Mouse (Mus musculus): ENCODE results near the gene Krt15. TPM values are rescaled to one million over a fixed set of nuclear protein-coding genes. Genes with fewer than 3 reads are reported as not detected.

Krt15 gene
- polyA plus RNA-seq, 1 experiment: 14.4 TPM

DNA sequence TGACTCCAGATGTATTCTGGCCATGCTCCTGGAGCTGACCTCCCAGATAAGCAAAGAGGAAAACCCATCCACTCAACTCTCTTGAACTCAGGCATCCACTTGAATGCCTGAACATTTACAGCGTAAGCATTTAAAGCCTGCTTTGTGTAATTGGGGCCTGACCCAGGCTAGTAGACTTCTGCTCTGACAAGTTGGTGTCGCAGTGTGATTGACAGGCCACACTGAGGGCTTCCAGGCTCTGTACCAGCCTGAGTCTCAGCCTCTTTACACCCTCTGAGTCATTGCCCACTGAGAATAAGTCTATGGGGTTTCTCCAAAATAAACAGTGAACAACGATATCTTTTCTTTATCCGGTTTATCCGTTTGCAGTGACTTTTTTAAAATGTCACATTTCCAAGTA, 15.4 kb downstream of the Krt15 start:
- no peak for DNase-seq (ENCODE audit: low read depth)
- TF ChIP-seq CTCF (IDR thresholded peaks at IDR 0.05; ENCODE audit: borderline replicate concordance, extremely low read depth, insufficient read depth, insufficient read length) (no peak), POLR2A (IDR thresholded peaks at IDR 0.05; ENCODE audit: borderline replicate concordance, extremely low read depth, insufficient read depth, insufficient read length, poor library complexity, severe bottlenecking) (no peak)

DNA sequence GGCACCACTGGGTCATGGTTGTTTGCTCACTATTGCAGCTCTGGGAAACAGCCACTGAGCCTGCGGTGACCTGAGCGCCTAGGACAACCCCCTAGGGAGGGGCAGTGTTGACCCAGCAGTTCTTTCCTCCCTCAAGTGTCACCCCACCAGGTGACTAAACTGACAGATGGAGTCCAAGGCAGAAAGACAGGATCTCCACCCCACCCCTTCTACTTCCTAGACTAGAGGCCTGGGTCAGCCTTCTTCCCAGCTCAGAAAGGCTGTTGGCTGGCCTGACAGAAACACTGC, 22.0 kb downstream of the Krt15 start:
- DNase-seq (ENCODE audit: low read depth): no peak
- TF ChIP-seq CTCF (IDR thresholded peaks at IDR 0.05; ENCODE audit: borderline replicate concordance, extremely low read depth, insufficient read depth, insufficient read length) (no peak), POLR2A (IDR thresholded peaks at IDR 0.05; ENCODE audit: borderline replicate concordance, extremely low read depth, insufficient read depth, insufficient read length, poor library complexity, severe bottlenecking) (no peak)

DNA sequence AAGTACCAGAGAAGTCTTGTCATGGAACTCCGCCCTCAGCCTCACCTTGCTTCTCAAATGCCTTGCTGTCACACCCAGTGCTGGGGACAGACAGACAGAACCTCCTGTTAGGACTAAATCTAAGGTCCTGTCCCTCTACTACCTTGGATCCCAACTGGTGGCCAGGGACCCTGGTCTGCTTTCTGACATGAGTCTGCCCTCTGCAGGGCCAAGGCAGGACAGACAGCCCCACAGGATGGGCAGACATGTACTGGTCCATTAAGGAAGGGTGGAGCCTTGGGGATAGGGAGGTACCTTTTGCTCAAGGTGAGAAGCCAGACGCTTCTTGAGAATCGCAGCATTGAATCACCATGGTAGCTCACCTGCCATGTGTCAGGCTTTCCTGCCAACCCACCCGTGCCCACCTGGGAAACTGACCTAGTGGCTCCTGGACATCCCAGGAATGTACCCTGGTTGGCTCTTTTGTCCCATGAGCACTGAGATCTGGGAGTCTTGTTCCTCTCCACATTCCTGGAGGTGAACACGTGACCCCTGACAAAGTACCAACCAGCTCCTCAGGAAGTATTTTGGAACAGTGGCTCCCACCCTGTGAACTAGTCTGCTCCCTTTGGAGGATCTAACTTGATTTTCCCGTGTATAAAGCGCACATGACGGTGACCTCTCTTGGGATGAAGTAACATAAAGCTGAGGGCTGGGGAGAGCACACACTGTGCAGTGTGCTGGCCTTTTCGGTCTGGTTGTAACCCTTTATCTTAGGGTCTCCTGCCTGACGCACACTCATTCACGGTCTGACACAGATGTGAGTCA, 22.6 kb downstream of the Krt15 start:
- TF ChIP-seq POLR2A (IDR thresholded peaks at IDR 0.05; ENCODE audit: borderline replicate concordance, extremely low read depth, insufficient read depth, insufficient read length, poor library complexity, severe bottlenecking) (no peak), CTCF (IDR thresholded peaks at IDR 0.05; ENCODE audit: borderline replicate concordance, extremely low read depth, insufficient read depth, insufficient read length) (no peak)
- DNase-seq (ENCODE audit: low read depth): no peak

- no peak for TF ChIP-seq POLR2A (IDR thresholded peaks at IDR 0.05; ENCODE audit: borderline replicate concordance, extremely low read depth, insufficient read depth, insufficient read length, poor library complexity, severe bottlenecking)
- TF ChIP-seq CTCF (IDR thresholded peaks at IDR 0.05; ENCODE audit: borderline replicate concordance, extremely low read depth, insufficient read depth, insufficient read length): no peak
Measured at GRCm38 (mm10) chr11:100105576-100106122, 30.1 kb downstream of the Krt15 start, which contains the start of gene Krt36. Gene Krt36, minus strand, starts transcription at chr11:100105626.

GRCm38 (mm10) chr11:100102693-100103429, 32.9 kb downstream of the Krt15 start:
- TF ChIP-seq POLR2A (IDR thresholded peaks at IDR 0.05; ENCODE audit: borderline replicate concordance, extremely low read depth, insufficient read depth, insufficient read length, poor library complexity, severe bottlenecking) (no peak), CTCF (IDR thresholded peaks at IDR 0.05; ENCODE audit: borderline replicate concordance, extremely low read depth, insufficient read depth, insufficient read length) (no peak)
- DNase-seq (ENCODE audit: low read depth): peak; percentile 1

More at GRCm38 (mm10) chr11:100105576-100106122, 30.1 kb downstream of the Krt15 start, which contains the start of gene Krt36:
- no peak for DNase-seq (ENCODE audit: low read depth)

GRCm38 (mm10) chr11:100100391-100100790, 35.3 kb downstream of the Krt15 start:
- TF ChIP-seq CTCF (IDR thresholded peaks at IDR 0.05; ENCODE audit: borderline replicate concordance, extremely low read depth, insufficient read depth, insufficient read length) (no peak), POLR2A (IDR thresholded peaks at IDR 0.05; ENCODE audit: borderline replicate concordance, extremely low read depth, insufficient read depth, insufficient read length, poor library complexity, severe bottlenecking) (no peak)
- DNase-seq (ENCODE audit: low read depth): no peak

DNA sequence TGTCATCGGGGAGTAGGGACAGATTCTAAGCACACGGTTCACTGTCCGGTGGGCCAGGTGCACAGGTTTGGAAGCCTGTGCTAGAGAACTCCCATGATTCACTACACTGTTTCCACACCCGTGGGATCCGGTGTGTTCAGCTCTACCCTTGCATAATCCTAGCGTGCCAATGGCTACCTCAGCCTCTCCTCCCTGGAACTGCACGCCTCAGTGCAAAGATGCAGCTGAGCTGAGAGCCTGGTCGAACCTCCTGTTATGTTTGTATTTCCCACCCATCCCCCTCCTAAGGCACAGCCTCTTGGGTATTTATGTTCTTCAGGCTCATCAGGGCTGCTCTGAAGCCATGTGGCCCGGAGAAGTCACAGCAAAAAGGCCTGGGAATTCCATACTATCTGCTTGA, 37.9 kb downstream of the Krt15 start:
- no peak for DNase-seq (ENCODE audit: low read depth)
- TF ChIP-seq CTCF (IDR thresholded peaks at IDR 0.05; ENCODE audit: borderline replicate concordance, extremely low read depth, insufficient read depth, insufficient read length) (no peak), POLR2A (IDR thresholded peaks at IDR 0.05; ENCODE audit: borderline replicate concordance, extremely low read depth, insufficient read depth, insufficient read length, poor library complexity, severe bottlenecking) (no peak)

DNA sequence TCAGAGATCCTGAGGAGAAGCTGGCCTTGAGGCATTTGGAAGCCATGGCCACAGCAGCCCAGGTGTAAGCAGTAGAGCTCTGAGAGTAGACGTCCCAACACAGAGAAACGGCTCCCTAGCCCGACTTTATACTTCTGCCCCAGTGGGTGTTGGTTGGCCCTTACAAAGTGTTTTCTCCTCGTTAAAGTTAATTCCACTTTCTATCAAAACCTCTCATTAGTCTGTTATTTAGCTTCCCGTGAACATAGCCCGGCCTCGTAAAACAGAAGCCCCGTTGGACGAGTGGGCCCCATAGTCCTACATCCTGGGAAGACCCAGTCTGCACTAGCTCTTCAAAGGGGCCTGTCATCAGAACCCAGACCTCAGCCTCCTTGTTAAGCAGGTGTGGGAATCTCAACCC, 39.6 kb downstream of the Krt15 start, which contains the start of gene Krt35:
Gene Krt35, minus strand, starts transcription at position 101 of the 400 bp plus-strand sequence.
- DNase-seq (ENCODE audit: low read depth): no peak
- TF ChIP-seq POLR2A (IDR thresholded peaks at IDR 0.05; ENCODE audit: borderline replicate concordance, extremely low read depth, insufficient read depth, insufficient read length, poor library complexity, severe bottlenecking): no peak
- TF ChIP-seq CTCF (IDR thresholded peaks at IDR 0.05; ENCODE audit: borderline replicate concordance, extremely low read depth, insufficient read depth, insufficient read length): no peak

DNA sequence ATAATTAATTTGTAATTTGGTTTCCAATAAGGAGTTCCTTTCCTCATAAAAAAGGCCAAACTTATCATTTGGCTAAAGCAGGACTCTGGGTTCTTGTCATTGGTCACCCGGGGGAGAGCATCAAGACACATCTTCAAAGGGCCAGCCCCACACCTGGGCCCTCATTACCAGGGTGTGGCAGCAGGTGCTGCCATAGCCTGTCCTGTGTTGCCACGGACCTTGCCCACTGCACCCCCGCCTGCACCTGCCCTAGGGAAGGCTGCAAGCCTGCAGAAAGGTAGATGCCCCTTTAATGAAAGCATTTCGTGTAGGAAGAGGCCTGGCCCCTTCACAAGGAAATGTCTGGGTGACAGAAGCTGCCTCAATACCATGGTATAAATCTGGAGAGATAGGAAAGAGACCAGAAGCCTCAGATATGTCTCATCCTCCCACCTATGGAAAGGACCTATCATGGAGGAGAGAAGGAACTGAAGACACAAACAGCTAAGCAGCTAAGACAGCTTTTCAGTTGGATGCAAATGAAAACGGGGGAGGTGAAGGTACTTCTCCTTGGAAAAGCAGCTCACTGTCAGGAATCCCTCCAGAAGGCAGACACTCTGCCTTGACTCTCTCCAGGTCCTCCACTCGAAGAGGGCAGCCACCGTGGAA, 47.2 kb downstream of the Krt15 start:
- no peak for DNase-seq (ENCODE audit: low read depth)
- TF ChIP-seq POLR2A (IDR thresholded peaks at IDR 0.05; ENCODE audit: borderline replicate concordance, extremely low read depth, insufficient read depth, insufficient read length, poor library complexity, severe bottlenecking): no peak
- TF ChIP-seq CTCF (IDR thresholded peaks at IDR 0.05; ENCODE audit: borderline replicate concordance, extremely low read depth, insufficient read depth, insufficient read length): no peak

GRCm38 (mm10) chr11:100087861-100088260, 47.9 kb downstream of the Krt15 start, which contains the start of gene Krt32:
Gene Krt32, minus strand, starts transcription at chr11:100088226.
- no peak for TF ChIP-seq POLR2A (IDR thresholded peaks at IDR 0.05; ENCODE audit: borderline replicate concordance, extremely low read depth, insufficient read depth, insufficient read length, poor library complexity, severe bottlenecking)
- no peak for TF ChIP-seq CTCF (IDR thresholded peaks at IDR 0.05; ENCODE audit: borderline replicate concordance, extremely low read depth, insufficient read depth, insufficient read length)
- no peak for DNase-seq (ENCODE audit: low read depth)

Other genes starting within 250 kb of the Krt15 start
- gene Krtap31-1, start 228.0 kb downstream of the Krt15 start, polyA plus RNA-seq (2012; rRNA removed): not detected in 2 replicates
- not detected in 2 replicates for gene Gm11565, start 221.2 kb downstream of the Krt15 start, polyA plus RNA-seq (2012; rRNA removed)
- gene Krtap31-2, start 199.6 kb downstream of the Krt15 start, polyA plus RNA-seq (2012; rRNA removed): not detected in 2 replicates
- not detected in 2 replicates for gene Krtap9-5, start 187.5 kb downstream of the Krt15 start, polyA plus RNA-seq (2012; rRNA removed)
- gene Krtap29-1, start 156.9 kb downstream of the Krt15 start, polyA plus RNA-seq (2012; rRNA removed): not detected in 2 replicates
- 0.04 TPM in 1 of 2 replicates, not detected in the other for gene Krtap16-1, start 149.3 kb downstream of the Krt15 start, polyA plus RNA-seq (2012; rRNA removed)
- 0.19 and 0.27 TPM in 2 replicates for gene Krtap17-1, start 141.9 kb downstream of the Krt15 start, polyA plus RNA-seq (2012; rRNA removed)
- gene Krt33a, start 119.7 kb downstream of the Krt15 start, polyA plus RNA-seq (2012; rRNA removed): not detected in 2 replicates
- 0.04 TPM in 1 of 2 replicates, not detected in the other for gene Krt33b, start 106.1 kb downstream of the Krt15 start, polyA plus RNA-seq (2012; rRNA removed)
- not detected in 2 replicates for gene Krt34, start 94.4 kb downstream of the Krt15 start, polyA plus RNA-seq (2012; rRNA removed)
- gene Krt31, start 85.4 kb downstream of the Krt15 start, polyA plus RNA-seq (2012; rRNA removed): not detected in 2 replicates
- not detected in 2 replicates for gene Krt32, start 47.7 kb downstream of the Krt15 start, polyA plus RNA-seq (2012; rRNA removed)
- not detected in 2 replicates for gene Krt35, start 39.7 kb downstream of the Krt15 start, polyA plus RNA-seq (2012; rRNA removed)
- not detected in 2 replicates for gene Krt36, start 30.3 kb downstream of the Krt15 start, polyA plus RNA-seq (2012; rRNA removed)
- not detected in 2 replicates for gene Krt13, start 14.4 kb downstream of the Krt15 start, polyA plus RNA-seq (2012; rRNA removed)
- gene Krt19, start 12.7 kb upstream of the Krt15 start, polyA plus RNA-seq (2012; rRNA removed): 5.4 and 6.3 TPM in 2 replicates
- gene Krt9, start 57.3 kb upstream of the Krt15 start, polyA plus RNA-seq (2012; rRNA removed): 0.05 and 0.10 TPM in 2 replicates
- gene Krt14, start 71.6 kb upstream of the Krt15 start, polyA plus RNA-seq (2012; rRNA removed): 22.8 and 36.6 TPM in 2 replicates
- 0.06 and 0.12 TPM in 2 replicates for gene Krt16, start 113.0 kb upstream of the Krt15 start, polyA plus RNA-seq (2012; rRNA removed)
- gene Krt17, start 125.1 kb upstream of the Krt15 start, polyA plus RNA-seq (2012; rRNA removed): 2.1 and 6.1 TPM in 2 replicates
- 0.08 TPM in 1 of 2 replicates, not detected in the other for gene Krt42, start 133.9 kb upstream of the Krt15 start, polyA plus RNA-seq (2012; rRNA removed)
- 291 and 330 TPM in 2 replicates for gene Eif1, start 184.0 kb upstream of the Krt15 start, polyA plus RNA-seq (2012; rRNA removed)
- gene Gast, start 198.5 kb upstream of the Krt15 start, polyA plus RNA-seq (2012; rRNA removed): 0.60 and 0.66 TPM in 2 replicates
- gene Hap1, start 220.2 kb upstream of the Krt15 start, polyA plus RNA-seq (2012; rRNA removed): 188 and 226 TPM in 2 replicates

All from brain, embryonic 14.5 days (tissue).